Mouse (Mus musculus) olfactory bulb, adult 2 months (tissue): Measurements from ENCODE around the gene Mief1.

Experiments used
- CTCF ChIP-seq: fragments of 200-500 bp; IDR thresholded peaks from 2 replicates; pipeline ENCODE4 v1.5.1; 2012; ENCODE audit warnings: low read depth, mild to moderate bottlenecking, low read length, moderate library complexity; ENCODE audit not compliant: insufficient read depth
- POLR2A ChIP-seq: fragments of 200-500 bp; IDR thresholded peaks from 2 replicates; pipeline ENCODE4 v1.6.1; 2012; ENCODE audit warnings: mild to moderate bottlenecking, low read depth, low read length, moderate library complexity; ENCODE audit not compliant: insufficient read depth

DNA sequence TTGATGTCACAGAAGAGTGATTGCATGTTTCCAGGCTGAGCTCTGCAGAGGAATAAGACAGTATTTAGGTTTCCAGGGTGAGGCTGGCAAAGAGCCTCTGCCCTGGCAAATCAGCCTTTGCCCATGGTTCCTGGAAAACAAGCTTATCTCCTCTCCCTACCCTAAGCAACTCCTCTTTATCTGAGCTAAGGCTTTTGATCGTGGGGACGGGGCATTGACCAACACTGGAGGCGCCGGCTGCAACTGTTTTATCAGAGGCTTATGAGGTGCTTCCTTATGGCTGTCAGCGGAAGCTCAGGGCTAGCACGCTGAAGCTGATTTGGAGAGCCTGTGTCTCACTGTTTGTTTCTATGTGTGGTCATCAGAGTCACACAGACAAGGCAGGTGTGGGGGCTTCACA lies 16.8 kb downstream of the Mief1 start:
- no peak for TF ChIP-seq POLR2A
- no peak for TF ChIP-seq CTCF
